Mouse (Mus musculus): ENCODE results near the gene Asf1b. TPM values are rescaled to one million over a fixed set of nuclear protein-coding genes. Genes with fewer than 3 reads are reported as not detected.

Asf1b gene
- total and polyA plus RNA-seq, 3 experiments, result 62.2 to 101 (median 71.1) TPM

DNA sequence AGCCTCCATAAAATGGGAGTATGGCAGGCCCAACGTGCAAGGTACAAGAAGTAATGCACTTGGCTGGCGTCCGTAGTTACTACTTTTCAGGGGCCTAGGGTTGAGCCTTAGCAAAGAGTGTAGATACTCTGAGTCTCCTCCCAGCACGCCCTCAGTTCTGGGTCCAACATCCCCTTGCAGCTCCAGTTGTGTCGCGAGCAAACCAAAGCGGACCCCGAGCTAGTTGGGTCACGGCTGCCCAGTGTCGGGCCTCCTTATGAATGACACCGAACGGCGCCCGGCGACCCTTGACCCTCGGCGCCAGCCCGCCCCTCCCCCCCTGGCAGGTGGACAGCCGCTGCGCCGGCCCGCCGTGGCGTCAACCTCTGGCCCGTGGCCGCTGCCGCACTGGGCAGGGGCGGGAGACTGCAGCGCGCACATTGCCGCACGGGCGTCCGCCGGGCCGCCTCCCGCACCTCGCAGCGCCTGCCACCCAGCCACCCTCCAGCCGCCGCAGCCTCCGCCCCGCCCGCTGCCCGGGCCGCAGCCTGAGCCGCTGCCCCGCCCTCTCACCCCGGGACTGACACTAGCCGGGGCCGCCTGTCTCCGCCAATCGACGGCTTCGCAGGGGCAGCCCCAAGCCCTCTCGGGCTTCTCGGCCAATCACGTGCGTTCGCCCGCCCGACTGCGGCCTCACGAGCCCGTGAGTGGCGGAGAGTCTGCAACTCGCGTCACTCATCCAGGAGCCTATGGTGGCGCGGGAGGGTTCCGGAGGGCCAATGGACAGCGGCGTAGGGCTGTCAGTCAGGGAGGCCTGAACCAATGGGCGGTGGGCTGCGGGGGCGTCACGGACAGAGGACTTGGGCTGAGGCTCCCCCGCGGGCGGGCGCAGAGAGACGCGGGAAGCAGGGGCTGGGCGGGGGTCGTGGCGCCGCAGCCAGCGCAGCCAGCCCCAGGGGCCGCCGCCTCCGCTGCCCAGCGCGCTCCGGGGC lies 17.1 kb downstream of the Asf1b start, which contains the start of gene Prkaca:
Prkaca (plus strand) TSS at position 844 of the 971 bp plus-strand sequence.
- peak within 1 kb of the TSS; percentile 66 to 99 (median 82) for H3K4me3 ChIP-seq (replicated peaks in 1 of 3; ENCODE audit: low read depth in 2 of 3, low read length in 2 of 3, poor library complexity in 1 of 3)
- H3K79me2 ChIP-seq (replicated peaks; ENCODE audit: control insufficient read depth, extremely low read depth, insufficient read depth, poor library complexity, severe bottlenecking), result peaks cover 4% of the 10 kb centered on the region; the same call in 1 of the 2 replicates
- dilution Hi-C loops (cut with MboI; ENCODE audit: extremely low pct_ligation_motif_present, extremely low pct_unique_long_range_greater_than_20kb, low sequenced_read_pairs), result no loop called here
- in situ Hi-C loops (cut with MboI; ENCODE audit: low pct_ligation_motif_present, low pct_unique_long_range_greater_than_20kb, low sequenced_read_pairs), result no loop called here
- no peaks in the 10 kb centered on the region for H3K27me3 ChIP-seq (replicated peaks)
- H3K9ac ChIP-seq (ENCODE audit: insufficient read depth, low read depth), result peak within 1 kb of the TSS; percentile 72
- H3K36me3 ChIP-seq (replicated peaks in 1 of 2; ENCODE audit: control insufficient read depth in 1 of 2, insufficient read depth in 1 of 2, low read length in 1 of 2), result peaks cover 20 to 40% of the 10 kb centered on the region in 2 experiments
- peak; percentile 96 for DNase-seq (ENCODE audit: extremely low read depth)
- H3K4me2 ChIP-seq (ENCODE audit: insufficient read depth, low read depth, poor library complexity, severe bottlenecking), result peak within 1 kb of the TSS; percentile 93
- H3K4me1 ChIP-seq (ENCODE audit: control insufficient read depth in 1 of 2, insufficient read depth in 2 of 2), result peaks cover 12 to 38% of the 10 kb centered on the region in 2 experiments
- TF ChIP-seq SIN3A (IDR thresholded peaks at IDR 0.05; ENCODE audit: low read length) (0 out of 2 replicates have a peak, but pooled peaks have one; percentile 18), PAX5 (IDR thresholded peaks at IDR 0.05; ENCODE audit: low read length) (no peak), MAX (IDR thresholded peaks at IDR 0.05; ENCODE audit: low read length) (peak; percentile 89), BHLHE40 (IDR thresholded peaks at IDR 0.05; ENCODE audit: low read depth, low read length) (peak; percentile 64), EP300 (IDR thresholded peaks at IDR 0.05; ENCODE audit: low read length) (no peak), MAZ (IDR thresholded peaks at IDR 0.05; ENCODE audit: low read depth, low read length) (peak; percentile 51; the same call in 1 of the 2 replicates), UBTF (IDR thresholded peaks at IDR 0.05; ENCODE audit: low read depth, low read length) (no peak), CHD2 (IDR thresholded peaks at IDR 0.05; ENCODE audit: low read length) (peak; percentile 96), MXI1 (IDR thresholded peaks at IDR 0.05; ENCODE audit: low read depth, low read length) (peak; percentile 56; the same call in 1 of the 2 replicates), HCFC1 (IDR thresholded peaks at IDR 0.05; ENCODE audit: low read depth, low read length) (peak; percentile 50; the same call in 1 of the 2 replicates), ELF1 (IDR thresholded peaks at IDR 0.05; ENCODE audit: low read depth, low read length) (peak; percentile 29; the same call in 1 of the 2 replicates), TBP (conservative IDR thresholded peaks at IDR 0.05; ENCODE audit: low read depth, low read length) (no peak), NELFE (IDR thresholded peaks at IDR 0.05; ENCODE audit: low read depth, low read length) (0 out of 2 replicates have a peak, but pooled peaks have one; percentile 10), KAT2A (IDR thresholded peaks at IDR 0.05; ENCODE audit: insufficient replicate concordance, low read length) (no peak), MEF2A (IDR thresholded peaks at IDR 0.05; ENCODE audit: borderline replicate concordance, low read depth, low read length) (no peak), MYC (IDR thresholded peaks at IDR 0.05; ENCODE audit: low read depth, low read length) (no peak), MAFK (IDR thresholded peaks at IDR 0.05; ENCODE audit: insufficient replicate concordance, low read length) (no peak), JUND (conservative IDR thresholded peaks at IDR 0.05; ENCODE audit: low read depth, low read length) (no peak), ZKSCAN1 (IDR thresholded peaks at IDR 0.05; ENCODE audit: borderline replicate concordance, low read depth, low read length) (no peak), CTCF (conservative IDR thresholded peaks at IDR 0.05 in 1 of 2, IDR thresholded peaks at IDR 0.05 in 1 of 2; ENCODE audit: low read depth in 2 of 2, low read length in 2 of 2) (no peak), NRF1 (IDR thresholded peaks at IDR 0.05; ENCODE audit: low read depth, low read length) (0 out of 2 replicates have a peak, but pooled peaks have one; percentile 51), POLR2A (IDR thresholded peaks at IDR 0.05; ENCODE audit: low read depth, low read length) (peak; percentile 48; the same call in 1 of the 2 replicates), USF1 (IDR thresholded peaks at IDR 0.05; ENCODE audit: low read depth, low read length) (peak; percentile 54), TCF12 (IDR thresholded peaks at IDR 0.05; ENCODE audit: low read depth, low read length) (0 out of 2 replicates have a peak, but pooled peaks have one; percentile 12), RCOR1 (conservative IDR thresholded peaks at IDR 0.05; ENCODE audit: low read depth, low read length) (no peak)
- no peaks in the 10 kb centered on the region for H3K9me3 ChIP-seq (replicated peaks; ENCODE audit: low read length)
- H3K27ac ChIP-seq (ENCODE audit: insufficient read depth, low read depth), result peak within 1 kb of the TSS; percentile 7; the same call in 1 of the 2 replicates
